Mouse (Mus musculus) midbrain, embryonic 14.5 days (tissue): ENCODE measurements around the gene Rbm6. TPM values are rescaled to one million over a fixed set of nuclear protein-coding genes. Genes with fewer than 3 reads are reported as not detected.

Experiments used
- polyA plus RNA-seq: library from polyadenylated mRNA; unstranded; fragments of >200 nt; fragmentation: Nextera tagmentation; extraction: Ambion mirVana; gene quantifications from 2 replicates; pipeline ENCODE4 v1.2.1, GENCODE M21; 2014

Rbm6 gene
- polyA plus RNA-seq, 1 experiment from 2014 or later, result 95.5 TPM

Other genes starting within 250 kb of the Rbm6 start
- 284 and 326 TPM in 2 replicates for gene Gnai2, start 237.9 kb downstream of the Rbm6 start, polyA plus RNA-seq
- 20.4 and 31.9 TPM in 2 replicates for gene Slc38a3, start 203.7 kb downstream of the Rbm6 start, polyA plus RNA-seq
- gene Gnat1, start 193.5 kb downstream of the Rbm6 start, polyA plus RNA-seq, result 0.97 and 2.0 TPM in 2 replicates
- gene Sema3f, start 162.8 kb downstream of the Rbm6 start, polyA plus RNA-seq, result 34.0 and 37.0 TPM in 2 replicates
- gene Rbm5, start 102.2 kb downstream of the Rbm6 start, polyA plus RNA-seq, result 190 and 241 TPM in 2 replicates
- 21.8 and 25.5 TPM in 2 replicates for gene Mon1a, start 14.9 kb upstream of the Rbm6 start, polyA plus RNA-seq
- gene Mst1r, start 33.6 kb upstream of the Rbm6 start, polyA plus RNA-seq, result 0.58 and 0.82 TPM in 2 replicates
- not detected in 2 replicates for gene Actl11, start 55.2 kb upstream of the Rbm6 start, polyA plus RNA-seq
- gene Camkv, start 62.4 kb upstream of the Rbm6 start, polyA plus RNA-seq, result 16.7 and 26.1 TPM in 2 replicates
- 10.3 and 10.4 TPM in 2 replicates for gene Traip, start 76.9 kb upstream of the Rbm6 start, polyA plus RNA-seq
- 2.6 and 5.0 TPM in 2 replicates for gene Uba7, start 102.3 kb upstream of the Rbm6 start, polyA plus RNA-seq
- gene Gm20661, start 109.8 kb upstream of the Rbm6 start, polyA plus RNA-seq, result 0.47 and 0.49 TPM in 2 replicates
- gene Inka1, start 112.6 kb upstream of the Rbm6 start, polyA plus RNA-seq, result 12.1 and 13.3 TPM in 2 replicates
- 1.1 and 1.2 TPM in 2 replicates for gene Cdhr4, start 119.3 kb upstream of the Rbm6 start, polyA plus RNA-seq
- gene Gm20662, start 123.1 kb upstream of the Rbm6 start, polyA plus RNA-seq, result 0.72 TPM in 1 of 2 replicates, not detected in the other
- 61.1 and 64.4 TPM in 2 replicates for gene Ip6k1, start 129.3 kb upstream of the Rbm6 start, polyA plus RNA-seq
- 14.0 and 16.7 TPM in 2 replicates for gene Gmppb, start 176.0 kb upstream of the Rbm6 start, polyA plus RNA-seq
- gene Amigo3, start 179.9 kb upstream of the Rbm6 start, polyA plus RNA-seq, result 2.4 and 3.5 TPM in 2 replicates
- not detected in 2 replicates for gene Mst1, start 207.2 kb upstream of the Rbm6 start, polyA plus RNA-seq
- 54.8 and 56.2 TPM in 2 replicates for gene Rnf123, start 210.1 kb upstream of the Rbm6 start, polyA plus RNA-seq
- gene Apeh, start 221.4 kb upstream of the Rbm6 start, polyA plus RNA-seq, result 38.0 and 43.8 TPM in 2 replicates